Mouse (Mus musculus): ENCODE data around the gene Id3. TPM values are rescaled to one million over a fixed set of nuclear protein-coding genes. Genes with fewer than 3 reads are reported as not detected.

Gene Id3
- polyA plus RNA-seq, 1 experiment from 2014 or later = 218 TPM

DNA sequence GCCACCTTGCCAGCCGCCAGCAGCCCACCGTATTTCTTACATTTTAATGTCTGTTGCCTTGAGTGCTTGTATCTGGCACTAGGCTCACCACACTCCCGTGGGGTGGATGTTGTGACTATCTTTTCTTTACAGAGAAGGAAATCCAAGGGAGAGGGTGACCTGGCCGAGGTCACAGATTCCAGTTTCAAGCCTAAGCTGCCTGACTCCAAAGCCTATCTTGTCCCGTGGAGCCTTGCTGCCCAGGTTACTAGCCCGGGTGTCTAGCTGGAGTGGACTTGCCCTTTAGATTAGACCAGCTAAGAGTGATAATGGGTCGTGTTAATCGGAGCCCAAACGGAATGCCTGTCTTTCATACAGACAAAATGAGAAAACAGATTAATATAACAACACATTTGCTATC is 9.5 kb upstream of the Id3 start:
- Histone ChIP-seq H3K4me2 (ENCODE audit: low read depth, low read length) (peak overlapping the region; percentile 83), H3K9me3 (replicated peaks; ENCODE audit: control insufficient read depth, low read length) (peaks cover 2% of the 10 kb centered on the region; the same call in 1 of the 2 replicates)
- 15% methylated on average over 9 of the region's 9 CpGs for WGBS

DNA sequence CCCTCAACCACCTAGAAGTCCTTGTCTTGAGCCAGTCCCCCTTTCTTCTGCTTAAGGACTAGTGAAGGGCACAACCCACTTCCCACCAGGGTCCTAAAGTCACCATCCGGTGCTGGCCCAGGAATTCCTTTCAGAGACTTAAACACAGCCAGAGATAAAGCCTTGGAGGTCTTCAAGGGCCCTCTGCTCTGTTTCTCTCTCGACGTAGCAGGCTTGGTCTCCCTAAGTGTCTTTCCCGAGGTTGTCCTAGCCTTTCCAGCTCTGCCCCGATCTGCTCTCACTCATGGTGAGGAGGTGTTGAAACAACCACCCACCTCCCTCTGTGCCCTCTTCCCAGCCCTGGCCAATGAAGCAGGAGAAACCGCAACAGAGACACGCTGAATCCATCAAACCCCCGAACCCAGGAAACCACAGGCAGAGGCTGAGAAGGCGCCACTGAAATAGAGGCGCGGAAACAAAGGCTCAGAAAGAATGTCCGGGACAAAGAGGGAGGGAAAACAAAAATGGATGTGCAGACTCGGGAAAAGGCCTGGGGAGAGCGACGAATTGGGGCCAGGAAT is 8.8 kb upstream of the Id3 start:
- Histone ChIP-seq H3K9me3 (replicated peaks; ENCODE audit: control insufficient read depth, low read length) (peaks cover 2% of the 10 kb centered on the region; the same call in 1 of the 2 replicates), H3K4me1 (ENCODE audit: control insufficient read depth, insufficient read depth, low read length) (peaks cover 29% of the 10 kb centered on the region), H3K4me2 (ENCODE audit: low read depth, low read length) (peak overlapping the region; percentile 83), H3K27me3 (ENCODE audit: control insufficient read depth, insufficient read depth, low read length) (no peaks in the 10 kb centered on the region), H3K9ac (ENCODE audit: low read length) (peak overlapping the region; percentile 78), H3K27ac (ENCODE audit: low read length) (peak overlapping the region; percentile 94), H3K36me3 (ENCODE audit: control insufficient read depth, insufficient read depth) (no peaks in the 10 kb centered on the region), H3K4me3 (ENCODE audit: low read length) (peak overlapping the region; percentile 55)
- ATAC-seq (replicated peaks; ENCODE audit: extremely low read depth, insufficient read depth, low FRiP score) = peak; percentile 51
- WGBS = under 1% methylated on average over 15 of the region's 15 CpGs

More for the DNA sequence above, 9.5 kb upstream of the Id3 start:
- Histone ChIP-seq H3K27me3 (ENCODE audit: control insufficient read depth, insufficient read depth, low read length) (no peaks in the 10 kb centered on the region), H3K27ac (ENCODE audit: low read length) (peak overlapping the region; percentile 94), H3K4me1 (ENCODE audit: control insufficient read depth, insufficient read depth, low read length) (peaks cover 25% of the 10 kb centered on the region), H3K36me3 (ENCODE audit: control insufficient read depth, insufficient read depth) (no peaks in the 10 kb centered on the region), H3K9ac (ENCODE audit: low read length) (peak overlapping the region; percentile 78), H3K4me3 (ENCODE audit: low read length) (no peak overlapping the region)
- no peak for ATAC-seq (replicated peaks; ENCODE audit: extremely low read depth, insufficient read depth, low FRiP score)

GRCm38 (mm10) chr4:136134978-136135873 is 8.1 kb upstream of the Id3 start:
- Histone ChIP-seq H3K4me2 (ENCODE audit: low read depth, low read length) (peak overlapping the region; percentile 83), H3K9me3 (replicated peaks; ENCODE audit: control insufficient read depth, low read length) (no peaks in the 10 kb centered on the region), H3K27ac (ENCODE audit: low read length) (peak overlapping the region; percentile 94), H3K4me3 (ENCODE audit: low read length) (peak overlapping the region; percentile 55), H3K4me1 (ENCODE audit: control insufficient read depth, insufficient read depth, low read length) (peaks cover 34% of the 10 kb centered on the region), H3K36me3 (ENCODE audit: control insufficient read depth, insufficient read depth) (no peaks in the 10 kb centered on the region), H3K9ac (ENCODE audit: low read length) (peak overlapping the region; percentile 78), H3K27me3 (ENCODE audit: control insufficient read depth, insufficient read depth, low read length) (no peaks in the 10 kb centered on the region)
- WGBS = 6% methylated on average over 47 of the region's 50 CpGs
- peak; percentile 69 for ATAC-seq (replicated peaks; ENCODE audit: extremely low read depth, insufficient read depth, low FRiP score)

DNA sequence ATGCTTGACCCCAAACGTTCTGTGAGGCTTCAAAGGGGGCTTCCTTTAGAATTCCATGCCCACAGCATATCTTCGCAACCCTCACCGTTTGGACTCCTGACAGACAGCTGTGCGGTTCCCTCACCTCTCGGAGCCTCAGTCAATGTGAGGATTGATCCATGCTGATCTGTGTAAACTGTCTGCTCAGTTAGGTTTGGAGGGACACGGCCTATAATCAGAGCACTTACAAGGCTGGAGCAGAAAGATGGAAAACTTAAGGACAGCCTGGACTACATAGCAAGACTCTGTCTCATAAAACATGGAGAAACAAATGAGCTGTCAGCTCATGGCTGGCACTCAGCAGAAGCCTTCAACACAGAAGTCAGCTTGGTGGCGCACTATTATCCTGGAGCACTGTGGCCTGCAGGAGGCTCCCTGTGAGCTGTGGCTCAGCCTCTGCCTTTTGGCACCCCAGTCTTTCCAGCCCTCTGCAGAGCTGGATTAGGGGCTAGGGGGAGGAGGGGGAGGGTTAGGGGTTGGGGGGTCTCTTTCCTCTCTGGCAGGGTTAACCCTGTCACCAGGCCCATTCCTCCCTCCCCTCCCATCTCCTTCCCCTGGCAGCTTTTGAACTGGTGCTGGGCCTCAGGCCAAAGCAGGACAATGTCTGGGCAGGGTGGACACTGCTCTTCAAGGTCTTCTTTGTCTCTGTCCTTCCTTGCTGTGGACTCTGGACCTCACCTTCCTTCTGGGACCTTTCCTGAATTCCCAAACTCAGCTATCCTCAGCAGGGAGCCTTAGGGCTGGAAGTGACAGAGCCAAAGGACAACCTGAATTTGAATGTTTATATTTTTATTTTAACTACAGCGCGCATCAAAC is 7.2 kb upstream of the Id3 start:
- H3K9me3 ChIP-seq (replicated peaks; ENCODE audit: control insufficient read depth, low read length) = no peaks in the 10 kb centered on the region
- no peak overlapping the region for H3K4me3 ChIP-seq (ENCODE audit: low read length)
- H3K4me2 ChIP-seq (ENCODE audit: low read depth, low read length) = peak overlapping the region; percentile 83; the same call in 1 of the 2 replicates
- peaks cover 39% of the 10 kb centered on the region for H3K4me1 ChIP-seq (ENCODE audit: control insufficient read depth, insufficient read depth, low read length)
- H3K36me3 ChIP-seq (ENCODE audit: control insufficient read depth, insufficient read depth) = no peaks in the 10 kb centered on the region
- ATAC-seq (replicated peaks; ENCODE audit: extremely low read depth, insufficient read depth, low FRiP score) = no peak
- WGBS = 57% methylated on average over 9 of the region's 9 CpGs
- H3K27ac ChIP-seq (ENCODE audit: low read length) = peak overlapping the region; percentile 94
- H3K9ac ChIP-seq (ENCODE audit: low read length) = no peak overlapping the region
- H3K27me3 ChIP-seq (ENCODE audit: control insufficient read depth, insufficient read depth, low read length) = no peaks in the 10 kb centered on the region

GRCm38 (mm10) chr4:136139326-136140110 is 3.8 kb upstream of the Id3 start:
- H3K27me3 ChIP-seq (ENCODE audit: control insufficient read depth, insufficient read depth, low read length) = no peaks in the 10 kb centered on the region
- WGBS = 47% methylated on average over 17 of the region's 17 CpGs
- no peak for ATAC-seq (replicated peaks; ENCODE audit: extremely low read depth, insufficient read depth, low FRiP score)
- H3K4me1 ChIP-seq (ENCODE audit: control insufficient read depth, insufficient read depth, low read length) = peaks cover 51% of the 10 kb centered on the region
- H3K9ac ChIP-seq (ENCODE audit: low read length) = no peak overlapping the region; the same call in 1 of the 2 replicates
- H3K4me3 ChIP-seq (ENCODE audit: low read length) = no peak overlapping the region
- H3K9me3 ChIP-seq (replicated peaks; ENCODE audit: control insufficient read depth, low read length) = no peaks in the 10 kb centered on the region
- H3K4me2 ChIP-seq (ENCODE audit: low read depth, low read length) = peak overlapping the region; percentile 58
- H3K36me3 ChIP-seq (ENCODE audit: control insufficient read depth, insufficient read depth) = no peaks in the 10 kb centered on the region
- peak overlapping the region; percentile 87 for H3K27ac ChIP-seq (ENCODE audit: low read length)

DNA sequence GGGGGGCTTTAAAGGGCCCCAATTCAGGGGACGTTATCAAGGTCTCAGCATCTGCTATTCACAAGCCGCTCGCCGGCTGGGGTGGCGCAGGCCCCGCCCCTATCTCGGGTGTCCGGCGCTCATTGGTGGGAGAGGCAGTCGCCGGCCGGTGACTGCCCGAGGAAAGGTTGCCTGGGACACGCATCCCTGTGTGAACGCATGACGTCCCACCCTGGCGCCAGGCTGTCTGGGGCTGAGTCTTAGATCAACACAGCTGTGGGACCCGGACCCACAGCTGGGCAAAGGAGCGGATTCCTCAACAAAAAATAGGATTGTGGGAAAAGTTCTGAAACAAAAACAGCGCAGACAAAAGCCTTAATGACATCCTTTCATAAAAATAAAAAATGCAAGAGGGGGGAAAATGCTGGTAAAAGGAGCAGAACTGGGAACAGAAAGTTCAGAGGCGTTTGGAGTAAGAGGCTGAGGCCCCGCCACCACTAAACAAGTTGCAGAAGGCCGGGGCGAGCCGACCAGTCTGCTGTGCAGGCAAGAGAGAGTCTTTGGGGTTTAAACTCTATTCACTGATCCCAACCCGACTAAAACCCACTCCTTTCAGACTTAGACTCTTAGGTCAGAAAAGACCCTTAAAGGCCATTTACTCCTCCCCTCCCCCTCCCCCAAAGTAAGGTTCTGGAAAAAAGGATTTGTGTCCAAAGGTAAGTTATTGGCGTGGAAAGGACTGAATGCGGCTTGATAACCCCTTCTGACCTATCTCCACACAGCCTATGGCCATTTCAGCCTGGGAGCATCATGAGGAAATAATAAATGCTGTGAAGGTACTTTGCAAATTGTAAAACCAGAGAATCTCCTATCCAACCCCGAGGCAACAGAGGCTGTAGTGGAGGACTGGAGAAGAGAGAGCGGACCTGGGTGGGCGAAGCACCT is 2.7 kb upstream of the Id3 start:
- peak; percentile 79 for ATAC-seq (replicated peaks; ENCODE audit: extremely low read depth, insufficient read depth, low FRiP score)
- WGBS = 11% methylated on average over 31 of the region's 31 CpGs
- Histone ChIP-seq H3K9me3 (replicated peaks; ENCODE audit: control insufficient read depth, low read length) (no peaks in the 10 kb centered on the region), H3K4me2 (ENCODE audit: low read depth, low read length) (peak overlapping the region; percentile 58), H3K27me3 (ENCODE audit: control insufficient read depth, insufficient read depth, low read length) (no peaks in the 10 kb centered on the region), H3K36me3 (ENCODE audit: control insufficient read depth, insufficient read depth) (no peaks in the 10 kb centered on the region), H3K4me1 (ENCODE audit: control insufficient read depth, insufficient read depth, low read length) (peaks cover 45% of the 10 kb centered on the region), H3K27ac (ENCODE audit: low read length) (peak overlapping the region; percentile 87), H3K9ac (ENCODE audit: low read length) (peak overlapping the region; percentile 6), H3K4me3 (ENCODE audit: low read length) (peak overlapping the region; percentile 7)

GRCm38 (mm10) chr4:136142267-136143192 is 767 bp upstream of the Id3 start:
- Histone ChIP-seq H3K9me3 (replicated peaks; ENCODE audit: control insufficient read depth, low read length) (no peaks in the 10 kb centered on the region), H3K4me1 (ENCODE audit: control insufficient read depth, insufficient read depth, low read length) (peaks cover 44% of the 10 kb centered on the region), H3K27me3 (ENCODE audit: control insufficient read depth, insufficient read depth, low read length) (no peaks in the 10 kb centered on the region), H3K4me2 (ENCODE audit: low read depth, low read length) (peak overlapping the region; percentile 75), H3K27ac (ENCODE audit: low read length) (peak overlapping the region; percentile 87), H3K36me3 (ENCODE audit: control insufficient read depth, insufficient read depth) (no peaks in the 10 kb centered on the region), H3K4me3 (ENCODE audit: low read length) (peak overlapping the region; percentile 77), H3K9ac (ENCODE audit: low read length) (peak overlapping the region; percentile 46)
- 13% methylated on average over 17 of the region's 17 CpGs for WGBS
- no peak for ATAC-seq (replicated peaks; ENCODE audit: extremely low read depth, insufficient read depth, low FRiP score)
